19 mouse cellular contexts compared by ENCODE assay signal in genomic region chr7:132392233-132393013, GRCm38 (mm10).
"Had no signal": no experiment of that assay in that cellular context is flagged by ENCODE, and none has a peak within 500 bp of the region (broad histone marks: within the 10 kb centered on the region; RNA-seq: fewer than 3 reads in every experiment).

No protein-coding gene starts in this region.

- H3K4me2 ChIP-seq: lung, embryonic 14.5 days; midbrain, embryonic 12.5 days; neural tube, embryonic 13.5 days; neural tube, embryonic 15.5 days; stomach, embryonic 15.5 days had no signal

- H3K9me3 ChIP-seq: midbrain, embryonic 12.5 days; neural tube, embryonic 13.5 days; neural tube, embryonic 15.5 days; stomach, embryonic 15.5 days had no signal

- H3K4me1 ChIP-seq: neural tube, embryonic 15.5 days had no signal

- H3K27me3 ChIP-seq: midbrain, embryonic 12.5 days; neural tube, embryonic 13.5 days; neural tube, embryonic 15.5 days; stomach, embryonic 15.5 days had no signal

- ATAC-seq: midbrain, embryonic 16.5 days had no signal

- H3K4me3 ChIP-seq: midbrain, embryonic 12.5 days; myocyte; neural tube, embryonic 13.5 days; neural tube, embryonic 15.5 days; stomach, embryonic 15.5 days had no signal

- H3K27ac ChIP-seq: midbrain, embryonic 12.5 days; neural tube, embryonic 13.5 days; neural tube, embryonic 15.5 days; stomach, embryonic 15.5 days; stomach, postnatal 0 days had no signal

- H3K9ac ChIP-seq: lung, embryonic 14.5 days; midbrain, embryonic 12.5 days; neural tube, embryonic 13.5 days; neural tube, embryonic 15.5 days; stomach, embryonic 15.5 days had no signal

- H3K36me3 ChIP-seq: midbrain, embryonic 12.5 days; neural tube, embryonic 13.5 days; neural tube, embryonic 15.5 days; stomach, embryonic 15.5 days had no signal

- DNase-seq: lung, adult 18-20 months; lung, embryonic 14.5 days; lung, postnatal 10 days; lung, postnatal 4 days; midbrain, embryonic 14.5 days; retina, postnatal 1 day; right cerebral cortex, adult 18-20 months; right cerebral cortex, postnatal 25 days; right cerebral cortex, postnatal 4 days; thymus, adult 2 months; thymus, postnatal 25 days; thymus, postnatal 4 days had no signal
